Mouse (Mus musculus): ENCODE data around the gene Rnf215. TPM values are rescaled to one million over a fixed set of nuclear protein-coding genes. Genes with fewer than 3 reads are reported as not detected.
A peak's percentile ranks its signal among the peaks of the same experiment; 100 is the strongest.
"Not testable (repeated sequence)": the region's sequence is repeated elsewhere in the genome, so short reads cannot be mapped to it uniquely, and the experiment has no call there.

Gene Rnf215
- polyA plus RNA-seq, 1 experiment from 2014 or later: 50.0 TPM

DNA sequence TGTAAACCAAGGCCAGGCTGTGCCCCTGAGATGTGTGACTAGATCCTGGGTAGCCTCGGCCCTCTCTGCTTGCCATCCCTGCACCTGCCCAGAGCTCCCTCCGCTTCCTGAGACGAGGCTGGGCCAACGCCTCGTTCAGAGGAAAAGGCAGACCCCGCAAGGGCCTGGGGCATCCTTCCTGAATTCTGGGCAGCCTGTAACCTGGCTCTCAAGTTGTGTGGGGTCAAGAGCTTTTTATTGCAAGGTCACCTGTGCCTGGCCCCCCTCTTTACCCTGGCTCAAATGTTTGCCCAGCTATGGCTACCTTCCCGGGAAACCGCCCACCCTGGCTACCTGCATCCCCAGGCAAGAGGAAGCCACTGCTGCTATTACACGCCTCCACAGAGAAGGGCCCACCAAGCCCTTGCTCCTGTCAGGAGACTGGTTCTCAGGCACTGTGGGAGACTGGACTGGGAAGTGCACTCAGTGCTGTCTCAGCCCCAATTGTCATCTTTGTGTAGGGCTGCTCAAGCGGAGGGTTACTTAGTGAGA is 37.8 kb upstream of the Rnf215 start:
- Histone ChIP-seq H3K4me3 (ENCODE audit: low read length) (peak overlapping the region; percentile 45), H3K9me3 (ENCODE audit: control insufficient read depth, low read length) (no peaks in the 10 kb centered on the region), H3K4me1 (ENCODE audit: control insufficient read depth, insufficient read depth, low read depth, low read length) (peaks cover 21% of the 10 kb centered on the region), H3K27ac (ENCODE audit: low read depth, low read length) (peak overlapping the region; percentile 85), H3K9ac (ENCODE audit: low read depth, low read length) (peak overlapping the region; percentile 75), H3K4me2 (ENCODE audit: low read length) (peak overlapping the region; percentile 83), H3K36me3 (ENCODE audit: control insufficient read depth, insufficient read depth, low read length) (no peaks in the 10 kb centered on the region), H3K27me3 (replicated peaks; ENCODE audit: control insufficient read depth, insufficient read depth, low read length) (no peaks in the 10 kb centered on the region)
- 27% methylated on average over 9 of the region's 10 CpGs for WGBS
- ATAC-seq: peak; percentile 44

DNA sequence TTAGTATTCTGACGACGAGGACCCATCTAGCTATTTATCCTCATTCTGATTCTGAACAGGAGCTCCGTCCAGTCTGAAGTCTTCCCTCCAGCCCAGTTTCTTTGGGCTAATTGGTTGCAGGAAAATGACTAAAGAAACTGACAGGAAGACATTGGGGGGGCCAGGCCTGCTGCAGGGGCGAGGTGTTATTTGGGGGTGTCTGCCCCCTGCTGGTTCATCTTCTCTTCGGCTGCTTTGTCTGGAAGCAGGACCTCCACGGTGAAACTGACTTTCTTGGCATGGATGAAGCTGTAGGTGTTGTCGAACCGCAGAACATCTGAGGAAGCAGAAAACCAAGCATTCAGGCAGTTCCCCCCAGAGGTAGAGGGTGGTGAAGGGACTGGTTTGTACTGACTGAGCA is 36.9 kb upstream of the Rnf215 start:
- Histone ChIP-seq H3K9me3 (ENCODE audit: control insufficient read depth, low read length) (no peaks in the 10 kb centered on the region), H3K9ac (ENCODE audit: low read depth, low read length) (no peak overlapping the region), H3K36me3 (ENCODE audit: control insufficient read depth, insufficient read depth, low read length) (no peaks in the 10 kb centered on the region), H3K27ac (ENCODE audit: low read depth, low read length) (no peak overlapping the region), H3K4me1 (ENCODE audit: control insufficient read depth, insufficient read depth, low read depth, low read length) (peaks cover 21% of the 10 kb centered on the region), H3K4me2 (ENCODE audit: low read length) (no peak overlapping the region), H3K27me3 (replicated peaks; ENCODE audit: control insufficient read depth, insufficient read depth, low read length) (no peaks in the 10 kb centered on the region), H3K4me3 (ENCODE audit: low read length) (no peak overlapping the region)
- 67% methylated on average over 8 of the region's 8 CpGs for WGBS
- no peak for ATAC-seq

DNA sequence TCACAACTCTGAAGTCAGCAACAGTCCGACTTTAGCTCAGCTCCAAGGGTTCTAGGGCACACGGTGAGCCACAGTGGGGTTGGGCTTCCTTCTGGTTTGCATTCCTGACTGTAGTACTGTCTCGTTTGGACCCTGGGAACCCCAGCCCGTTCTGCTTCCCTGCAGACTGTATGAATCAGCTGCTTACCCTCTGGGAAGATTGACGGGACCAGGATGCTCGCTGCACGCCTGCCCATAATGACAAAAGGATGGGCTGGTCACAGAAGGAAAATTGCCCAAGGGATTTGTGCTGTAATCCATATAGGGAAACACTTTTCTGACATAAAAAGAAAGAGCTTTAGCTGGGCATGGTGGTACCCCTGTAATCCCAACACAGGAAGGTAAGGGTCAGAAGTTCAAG is 36.2 kb upstream of the Rnf215 start:
- Histone ChIP-seq H3K4me1 (ENCODE audit: control insufficient read depth, insufficient read depth, low read depth, low read length) (peaks cover 21% of the 10 kb centered on the region), H3K27ac (ENCODE audit: low read depth, low read length) (no peak overlapping the region), H3K27me3 (replicated peaks; ENCODE audit: control insufficient read depth, insufficient read depth, low read length) (no peaks in the 10 kb centered on the region), H3K4me3 (ENCODE audit: low read length) (no peak overlapping the region), H3K9me3 (ENCODE audit: control insufficient read depth, low read length) (no peaks in the 10 kb centered on the region), H3K36me3 (ENCODE audit: control insufficient read depth, insufficient read depth, low read length) (0 out of 2 replicates have a peak, but pooled peaks cover 2% of the 10 kb centered on the region), H3K9ac (ENCODE audit: low read depth, low read length) (no peak overlapping the region), H3K4me2 (ENCODE audit: low read length) (no peak overlapping the region)
- WGBS: 60% methylated on average over 7 of the region's 7 CpGs
- no peak for ATAC-seq

DNA sequence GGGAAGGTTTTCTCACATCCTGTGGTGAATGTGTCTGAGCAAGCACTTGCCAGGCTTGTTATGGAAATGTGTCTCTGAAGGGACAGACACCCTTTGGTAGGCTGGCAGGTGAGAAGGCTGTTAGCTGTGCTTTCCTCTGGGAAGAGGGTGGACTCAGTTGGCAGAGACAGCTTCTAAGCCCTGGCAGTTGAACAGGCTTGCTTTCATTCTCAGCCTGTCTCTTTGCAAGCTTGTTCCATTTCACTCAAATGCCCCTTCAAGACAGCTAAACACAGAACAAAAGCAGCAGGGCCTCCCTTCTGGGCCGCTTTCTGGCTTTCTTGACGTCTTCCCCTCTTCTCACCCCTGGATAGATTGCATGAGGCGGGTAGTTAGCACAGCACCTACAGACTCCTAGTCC is 35.6 kb upstream of the Rnf215 start:
- Histone ChIP-seq H3K4me1 (ENCODE audit: control insufficient read depth, insufficient read depth, low read depth, low read length) (peaks cover 17% of the 10 kb centered on the region), H3K9me3 (ENCODE audit: control insufficient read depth, low read length) (no peaks in the 10 kb centered on the region), H3K4me3 (ENCODE audit: low read length) (no peak overlapping the region), H3K27ac (ENCODE audit: low read depth, low read length) (peak overlapping the region; percentile 36; the same call in 1 of the 2 replicates), H3K4me2 (ENCODE audit: low read length) (no peak overlapping the region), H3K27me3 (replicated peaks; ENCODE audit: control insufficient read depth, insufficient read depth, low read length) (no peaks in the 10 kb centered on the region), H3K9ac (ENCODE audit: low read depth, low read length) (no peak overlapping the region), H3K36me3 (ENCODE audit: control insufficient read depth, insufficient read depth, low read length) (0 out of 2 replicates have a peak, but pooled peaks cover 2% of the 10 kb centered on the region)
- WGBS: 63% methylated on average over 3 of the region's 3 CpGs
- ATAC-seq: no peak

DNA sequence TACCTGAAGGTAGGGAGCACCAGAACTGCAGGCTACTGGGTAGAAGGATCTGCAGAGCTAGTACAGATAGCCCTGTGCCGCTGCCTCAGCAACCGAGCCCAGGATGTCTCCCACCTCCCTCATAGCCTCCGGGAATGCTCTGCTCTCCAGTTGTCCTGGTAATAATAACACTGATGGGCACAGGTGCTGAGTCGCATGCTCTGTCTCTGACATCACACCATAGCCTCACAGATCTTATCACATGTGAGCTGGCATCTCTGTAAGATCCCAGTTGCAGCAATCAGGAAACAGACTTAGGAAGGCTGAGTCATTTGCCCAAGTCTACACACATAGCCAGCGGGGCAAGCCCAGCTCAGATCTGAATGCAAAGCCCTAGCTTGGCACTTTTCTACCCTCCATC is 33.2 kb upstream of the Rnf215 start:
- WGBS: 86% methylated on average over 5 of the region's 5 CpGs

DNA sequence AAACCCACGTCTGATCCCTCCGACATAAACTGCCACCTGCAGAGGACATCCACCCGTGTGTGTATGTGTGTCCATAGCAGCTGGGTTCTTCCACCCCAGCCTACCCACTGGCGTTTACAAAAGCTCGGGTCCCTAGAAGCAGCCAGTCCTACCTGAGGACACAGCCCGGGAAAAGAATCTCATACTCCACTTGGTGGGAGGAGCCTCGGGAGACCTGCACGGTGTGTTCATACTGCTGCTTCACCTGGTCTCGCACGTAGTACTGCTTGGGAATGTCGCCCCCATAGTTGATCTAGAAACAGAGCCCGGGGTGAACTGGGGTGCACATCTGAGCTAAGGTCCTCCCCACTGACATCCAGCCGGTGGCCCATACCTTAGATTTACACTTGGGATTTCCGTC is 31.5 kb upstream of the Rnf215 start:
- Histone ChIP-seq H3K36me3 (ENCODE audit: control insufficient read depth, insufficient read depth, low read length) (0 out of 2 replicates have a peak, but pooled peaks cover 2% of the 10 kb centered on the region), H3K9me3 (ENCODE audit: control insufficient read depth, low read length) (no peaks in the 10 kb centered on the region), H3K4me3 (ENCODE audit: low read length) (no peak overlapping the region), H3K4me2 (ENCODE audit: low read length) (no peak overlapping the region), H3K27me3 (replicated peaks; ENCODE audit: control insufficient read depth, insufficient read depth, low read length) (no peaks in the 10 kb centered on the region), H3K27ac (ENCODE audit: low read depth, low read length) (no peak overlapping the region), H3K4me1 (ENCODE audit: control insufficient read depth, insufficient read depth, low read depth, low read length) (no peaks in the 10 kb centered on the region), H3K9ac (ENCODE audit: low read depth, low read length) (no peak overlapping the region; the same call in 1 of the 2 replicates)
- no peak for ATAC-seq
- 82% methylated on average over 14 of the region's 14 CpGs for WGBS

More for the DNA sequence above, 33.2 kb upstream of the Rnf215 start:
- Histone ChIP-seq H3K4me1 (ENCODE audit: control insufficient read depth, insufficient read depth, low read depth, low read length) (peaks cover 5% of the 10 kb centered on the region), H3K27ac (ENCODE audit: low read depth, low read length) (no peak overlapping the region), H3K36me3 (ENCODE audit: control insufficient read depth, insufficient read depth, low read length) (0 out of 2 replicates have a peak, but pooled peaks cover 2% of the 10 kb centered on the region), H3K4me3 (ENCODE audit: low read length) (no peak overlapping the region), H3K4me2 (ENCODE audit: low read length) (no peak overlapping the region), H3K27me3 (replicated peaks; ENCODE audit: control insufficient read depth, insufficient read depth, low read length) (no peaks in the 10 kb centered on the region), H3K9ac (ENCODE audit: low read depth, low read length) (no peak overlapping the region), H3K9me3 (ENCODE audit: control insufficient read depth, low read length) (no peaks in the 10 kb centered on the region)
- no peak for ATAC-seq

DNA sequence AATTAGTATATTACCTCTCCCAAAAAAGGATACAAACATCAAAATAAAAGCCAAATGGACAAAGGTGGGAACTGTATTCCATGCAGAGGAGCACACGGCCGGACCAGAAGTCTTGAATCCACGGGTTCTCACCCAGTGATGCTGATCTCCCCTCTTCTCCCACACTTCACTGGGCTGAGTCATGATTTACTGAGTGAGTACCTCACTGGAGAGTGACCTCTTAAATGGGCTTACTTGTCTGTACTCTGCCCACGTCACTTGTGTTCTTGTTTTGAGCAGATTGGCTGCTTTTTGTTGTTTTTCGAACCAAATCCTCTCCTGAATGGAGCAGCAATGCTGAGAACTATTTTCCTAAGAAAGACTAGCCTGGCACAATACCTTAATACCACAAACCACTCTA is 30.0 kb upstream of the Rnf215 start:
- 90% methylated on average over 5 of the region's 5 CpGs for WGBS
- no peaks in the 10 kb centered on the region for H3K27me3 ChIP-seq (replicated peaks; ENCODE audit: control insufficient read depth, insufficient read depth, low read length)
- no peak overlapping the region for H3K27ac ChIP-seq (ENCODE audit: low read depth, low read length)
- no peak overlapping the region for H3K4me2 ChIP-seq (ENCODE audit: low read length)
- peaks cover 4% of the 10 kb centered on the region; the same call in 1 of the 2 replicates for H3K36me3 ChIP-seq (ENCODE audit: control insufficient read depth, insufficient read depth, low read length)
- no peaks in the 10 kb centered on the region for H3K9me3 ChIP-seq (ENCODE audit: control insufficient read depth, low read length)
- ATAC-seq: no peak
- H3K4me3 ChIP-seq (ENCODE audit: low read length): no peak overlapping the region
- no peaks in the 10 kb centered on the region for H3K4me1 ChIP-seq (ENCODE audit: control insufficient read depth, insufficient read depth, low read depth, low read length)
- no peak overlapping the region for H3K9ac ChIP-seq (ENCODE audit: low read depth, low read length)

DNA sequence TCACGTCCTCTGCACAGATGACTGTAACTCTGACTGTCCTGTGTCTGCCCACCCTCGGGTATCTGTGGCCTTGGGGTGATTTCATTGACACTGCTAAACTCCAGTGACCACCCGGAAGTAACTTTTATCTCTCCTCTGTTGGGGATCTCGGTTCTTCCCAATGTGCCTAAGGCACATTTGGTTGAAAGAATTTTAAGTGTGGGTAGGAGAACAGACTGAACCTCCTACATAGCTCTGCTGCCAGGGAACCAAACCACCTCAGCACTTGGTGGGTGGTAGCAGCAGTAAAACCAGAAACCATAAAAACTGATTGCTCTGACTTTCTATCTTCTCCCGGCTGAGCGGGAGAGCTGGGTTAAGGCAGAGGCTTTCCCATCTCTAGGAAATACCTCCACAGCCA is 29.6 kb upstream of the Rnf215 start:
- H3K4me2 ChIP-seq (ENCODE audit: low read length): no peak overlapping the region
- no peak overlapping the region for H3K4me3 ChIP-seq (ENCODE audit: low read length)
- H3K9me3 ChIP-seq (ENCODE audit: control insufficient read depth, low read length): no peaks in the 10 kb centered on the region
- 80% methylated on average over 6 of the region's 6 CpGs for WGBS
- H3K36me3 ChIP-seq (ENCODE audit: control insufficient read depth, insufficient read depth, low read length): peaks cover 7% of the 10 kb centered on the region; the same call in 1 of the 2 replicates
- H3K9ac ChIP-seq (ENCODE audit: low read depth, low read length): no peak overlapping the region
- ATAC-seq: no peak
- H3K4me1 ChIP-seq (ENCODE audit: control insufficient read depth, insufficient read depth, low read depth, low read length): no peaks in the 10 kb centered on the region
- no peaks in the 10 kb centered on the region for H3K27me3 ChIP-seq (replicated peaks; ENCODE audit: control insufficient read depth, insufficient read depth, low read length)
- no peak overlapping the region for H3K27ac ChIP-seq (ENCODE audit: low read depth, low read length)

DNA sequence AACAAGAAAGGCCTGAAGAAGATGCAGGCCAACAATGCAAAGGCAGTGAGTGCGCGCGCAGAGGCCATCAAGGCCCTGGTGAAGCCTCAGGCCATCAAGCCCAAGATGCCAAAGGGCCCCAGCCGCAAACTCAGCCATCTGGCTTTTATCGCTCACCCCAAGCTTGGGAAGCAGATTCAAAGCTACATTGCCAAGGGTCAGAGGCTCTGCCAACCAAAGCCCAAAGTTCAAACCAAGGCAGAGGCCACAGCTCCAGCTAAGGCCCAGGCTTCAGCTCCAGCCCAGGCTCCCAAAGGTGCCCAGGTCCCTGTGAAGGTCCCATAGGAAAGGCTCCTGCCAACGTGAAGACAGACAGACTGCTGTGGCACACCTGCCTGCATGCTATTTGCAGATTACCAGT is 27.1 kb upstream of the Rnf215 start:
- not testable (repeated sequence) for ATAC-seq; H3K27me3 ChIP-seq (replicated peaks; ENCODE audit: control insufficient read depth, insufficient read depth, low read length); H3K4me1 ChIP-seq (ENCODE audit: control insufficient read depth, insufficient read depth, low read depth, low read length); H3K36me3 ChIP-seq (ENCODE audit: control insufficient read depth, insufficient read depth, low read length); H3K27ac ChIP-seq (ENCODE audit: low read depth, low read length); H3K4me3 ChIP-seq (ENCODE audit: low read length); H3K9ac ChIP-seq (ENCODE audit: low read depth, low read length); H3K4me2 ChIP-seq (ENCODE audit: low read length); H3K9me3 ChIP-seq (ENCODE audit: control insufficient read depth, low read length)
- 92% methylated on average over 3 of the region's 6 CpGs for WGBS
